Mouse (Mus musculus): ENCODE data around the gene Ypel2.

Ypel2 gene

GRCm38 (mm10) chr11:86993041-86994037, at the start of gene Ypel2:
Gene Ypel2 (minus strand): TSS chr11:86993707.
- under 1% methylated on average over 96 of the region's 96 CpGs for WGBS

GRCm38 (mm10) chr11:87043052-87043451, 49.5 kb upstream of the Ypel2 start:
- WGBS: 84% methylated on average over 3 of the region's 3 CpGs

GRCm38 (mm10) chr11:87039307-87039963, 45.9 kb upstream of the Ypel2 start:
- 87% methylated on average over 9 of the region's 9 CpGs for WGBS

- 81% methylated on average over 4 of the region's 4 CpGs for WGBS
Measured at GRCm38 (mm10) chr11:87036180-87036579, 42.7 kb upstream of the Ypel2 start.

GRCm38 (mm10) chr11:87028212-87028611, 34.7 kb upstream of the Ypel2 start:
- WGBS: 97% methylated on average over 3 of the region's 3 CpGs

- 77% methylated on average over 9 of the region's 9 CpGs for WGBS
Measured at GRCm38 (mm10) chr11:87026096-87026875, 32.8 kb upstream of the Ypel2 start.

GRCm38 (mm10) chr11:87025351-87025750, 31.8 kb upstream of the Ypel2 start:
- WGBS: 52% methylated on average over 3 of the region's 3 CpGs

GRCm38 (mm10) chr11:87023240-87023639, 29.7 kb upstream of the Ypel2 start:
- WGBS: 76% methylated on average over 8 of the region's 8 CpGs

- WGBS: 60% methylated on average over 4 of the region's 4 CpGs
Measured at GRCm38 (mm10) chr11:87022765-87023164, 29.3 kb upstream of the Ypel2 start.

- 87% methylated on average over 5 of the region's 5 CpGs for WGBS
Measured at GRCm38 (mm10) chr11:87020449-87020848, 26.9 kb upstream of the Ypel2 start.

- WGBS: 87% methylated on average over 8 of the region's 8 CpGs
Measured at GRCm38 (mm10) chr11:87019431-87019830, 25.9 kb upstream of the Ypel2 start.

- 90% methylated on average over 4 of the region's 4 CpGs for WGBS
Measured at GRCm38 (mm10) chr11:87018081-87018480, 24.6 kb upstream of the Ypel2 start.

- 81% methylated on average over 3 of the region's 3 CpGs for WGBS
Measured at GRCm38 (mm10) chr11:87015691-87016090, 22.2 kb upstream of the Ypel2 start.

GRCm38 (mm10) chr11:87010476-87010875, 17.0 kb upstream of the Ypel2 start:
- WGBS: 17% methylated on average over 9 of the region's 9 CpGs

- 47% methylated on average over 8 of the region's 8 CpGs for WGBS
Measured at GRCm38 (mm10) chr11:87007371-87007770, 13.9 kb upstream of the Ypel2 start.

- WGBS: 60% methylated on average over 12 of the region's 12 CpGs
Measured at GRCm38 (mm10) chr11:87004960-87005755, 11.7 kb upstream of the Ypel2 start.

- 72% methylated on average over 10 of the region's 10 CpGs for WGBS
Measured at GRCm38 (mm10) chr11:87002078-87002829, 8.7 kb upstream of the Ypel2 start.

GRCm38 (mm10) chr11:87001217-87001616, 7.7 kb upstream of the Ypel2 start:
- 86% methylated on average over 8 of the region's 8 CpGs for WGBS

- 48% methylated on average over 2 of the region's 2 CpGs for WGBS
Measured at GRCm38 (mm10) chr11:86996266-86996665, 2.8 kb upstream of the Ypel2 start.

- WGBS: 32% methylated on average over 6 of the region's 6 CpGs
Measured at GRCm38 (mm10) chr11:86995625-86996221, 2.2 kb upstream of the Ypel2 start.

Data from cerebral cortex, adult 2 months (tissue).